Comparison of ENCODE assay signal across 25 mouse cellular contexts in genomic region chr1:89865787-89866186, GRCm38 (mm10).
A peak's percentile ranks its signal among the peaks of the same experiment; 100 is the strongest.
DNase-seq lines count a peak whose midpoint lies in the region; ATAC-seq and TF ChIP-seq lines count a peak whose summit lies in the region.
"Had no signal": no experiment of that assay in that cellular context is flagged by ENCODE, and none has a peak within 500 bp of the region (broad histone marks: within the 10 kb centered on the region; RNA-seq: fewer than 3 reads in every experiment).

No protein-coding gene starts in this region.

- no peak for TF ChIP-seq CTCF in hindbrain, postnatal 0 days (IDR thresholded peaks at IDR 0.05; ENCODE audit: low read depth)

- ATAC-seq in hindbrain, postnatal 0 days = no peak
- ATAC-seq in neural tube, embryonic 13.5 days (ENCODE audit: low read depth) = 0 out of 2 replicates have a peak, but pooled peaks have one; percentile 32
- ATAC-seq in neural tube, embryonic 15.5 days (ENCODE audit: low FRiP score) = no peak
- ATAC-seq: CD4-positive, CD25-positive, alpha-beta regulatory T cell, adult 4 months; forebrain, embryonic 16.5 days; Patski had no signal

- peaks cover under 1% of the 10 kb centered on the region; the same call in 1 of the 2 replicates for H3K4me1 ChIP-seq in hindbrain, postnatal 0 days (ENCODE audit: insufficient read depth, low read length)
- H3K4me1 ChIP-seq in hindbrain, embryonic 10.5 days (replicated peaks) = peaks cover 53% of the 10 kb centered on the region
- H3K4me1 ChIP-seq in neural tube, embryonic 13.5 days (replicated peaks) = peaks cover 68% of the 10 kb centered on the region
- H3K4me1 ChIP-seq in neural tube, embryonic 15.5 days = peaks cover 44% of the 10 kb centered on the region
- H3K4me1 ChIP-seq: embryonic facial prominence, embryonic 15.5 days had no signal

- no peak overlapping the region for H3K27ac ChIP-seq in hindbrain, postnatal 0 days
- no peak overlapping the region for H3K27ac ChIP-seq in hindbrain, embryonic 10.5 days
- 0 out of 2 replicates have a peak overlapping the region, but pooled peaks have one; percentile 56 for H3K27ac ChIP-seq in neural tube, embryonic 13.5 days (replicated peaks)
- no peak overlapping the region for H3K27ac ChIP-seq in neural tube, embryonic 15.5 days (replicated peaks)
- H3K27ac ChIP-seq: embryonic facial prominence, embryonic 12.5 days; embryonic facial prominence, embryonic 15.5 days; heart, adult 2 months; heart, embryonic 10.5 days; heart, embryonic 13.5 days; hindbrain, embryonic 13.5 days had no signal

- WGBS in hindbrain, postnatal 0 days = 31% methylated on average over 6 of the region's 6 CpGs
- 63% methylated on average over 6 of the region's 6 CpGs for WGBS in hindbrain, embryonic 10.5 days
- WGBS in neural tube, embryonic 13.5 days = 30% methylated on average over 6 of the region's 6 CpGs
- 28% methylated on average over 6 of the region's 6 CpGs for WGBS in neural tube, embryonic 15.5 days

- H3K9me3 ChIP-seq in hindbrain, postnatal 0 days (ENCODE audit: low read length) = no peaks in the 10 kb centered on the region
- no peaks in the 10 kb centered on the region for H3K9me3 ChIP-seq in hindbrain, embryonic 10.5 days
- H3K9me3 ChIP-seq in neural tube, embryonic 13.5 days = no peaks in the 10 kb centered on the region
- no peaks in the 10 kb centered on the region for H3K9me3 ChIP-seq in neural tube, embryonic 15.5 days (replicated peaks)
- H3K9me3 ChIP-seq: embryonic facial prominence, embryonic 12.5 days; embryonic facial prominence, embryonic 15.5 days; heart, embryonic 10.5 days; heart, embryonic 13.5 days; hindbrain, embryonic 13.5 days had no signal

- DNase-seq in hindbrain, postnatal 0 days (ENCODE audit: low spot score) = peak; percentile 44
- no peak for DNase-seq in hindbrain, embryonic 10.5 days (ENCODE audit: low spot score)
- DNase-seq in MN1 (ENCODE audit: low spot score) = peak; percentile 31
- DNase-seq in layer of hippocampus, adult 18-20 months (ENCODE audit: low spot score in 2 of 2) = no peak
- DNase-seq: adrenal gland, postnatal 10 days; adrenal gland, postnatal 36 days; cerebellum, adult 11 months; cerebellum, adult 2 months; cerebellum, adult 9-11 months; cerebellum, postnatal 25 days; gastrocnemius, postnatal 10 days; gastrocnemius, postnatal 36 days; heart, adult 2 months; heart, postnatal 14 days; heart, postnatal 4 days had no signal

- H3K4me2 ChIP-seq in hindbrain, postnatal 0 days (ENCODE audit: low read depth, low read length) = no peak overlapping the region
- no peak overlapping the region for H3K4me2 ChIP-seq in neural tube, embryonic 13.5 days
- H3K4me2 ChIP-seq in neural tube, embryonic 15.5 days = no peak overlapping the region
- H3K4me2 ChIP-seq: embryonic facial prominence, embryonic 12.5 days; embryonic facial prominence, embryonic 15.5 days; heart, embryonic 13.5 days; hindbrain, embryonic 13.5 days had no signal

- no peak overlapping the region for H3K4me3 ChIP-seq in hindbrain, postnatal 0 days (ENCODE audit: low read length)
- H3K4me3 ChIP-seq in hindbrain, embryonic 10.5 days = no peak overlapping the region
- no peak overlapping the region for H3K4me3 ChIP-seq in neural tube, embryonic 13.5 days
- no peak overlapping the region for H3K4me3 ChIP-seq in neural tube, embryonic 15.5 days (replicated peaks)
- H3K4me3 ChIP-seq: embryonic facial prominence, embryonic 12.5 days; embryonic facial prominence, embryonic 15.5 days; heart, adult 2 months; heart, embryonic 10.5 days; heart, embryonic 13.5 days; hindbrain, embryonic 13.5 days had no signal

- no peak overlapping the region for H3K9ac ChIP-seq in hindbrain, postnatal 0 days (replicated peaks; ENCODE audit: low read length)
- H3K9ac ChIP-seq in neural tube, embryonic 13.5 days = no peak overlapping the region
- H3K9ac ChIP-seq in neural tube, embryonic 15.5 days (replicated peaks) = no peak overlapping the region
- H3K9ac ChIP-seq: embryonic facial prominence, embryonic 12.5 days; embryonic facial prominence, embryonic 15.5 days; heart, embryonic 13.5 days; hindbrain, embryonic 13.5 days had no signal

- H3K36me3 ChIP-seq in hindbrain, postnatal 0 days (ENCODE audit: insufficient read depth, low read length) = no peaks in the 10 kb centered on the region
- no peaks in the 10 kb centered on the region for H3K36me3 ChIP-seq in hindbrain, embryonic 10.5 days
- no peaks in the 10 kb centered on the region for H3K36me3 ChIP-seq in neural tube, embryonic 13.5 days
- H3K36me3 ChIP-seq in neural tube, embryonic 15.5 days = no peaks in the 10 kb centered on the region
- H3K36me3 ChIP-seq: embryonic facial prominence, embryonic 12.5 days; embryonic facial prominence, embryonic 15.5 days; heart, embryonic 10.5 days; heart, embryonic 13.5 days had no signal

- no peaks in the 10 kb centered on the region for H3K27me3 ChIP-seq in hindbrain, postnatal 0 days (ENCODE audit: insufficient read depth, low read length)
- H3K27me3 ChIP-seq in hindbrain, embryonic 10.5 days (ENCODE audit: insufficient read depth, poor library complexity, severe bottlenecking) = peaks cover 15% of the 10 kb centered on the region; the same call in 1 of the 2 replicates
- H3K27me3 ChIP-seq in neural tube, embryonic 13.5 days = no peaks in the 10 kb centered on the region
- H3K27me3 ChIP-seq in neural tube, embryonic 15.5 days (replicated peaks) = no peaks in the 10 kb centered on the region
- H3K27me3 ChIP-seq: embryonic facial prominence, embryonic 12.5 days; embryonic facial prominence, embryonic 15.5 days; heart, embryonic 13.5 days; Patski had no signal

Comparison
In these comparisons a context has a peak if more than half of its experiments do, and no peak if none do; other contexts are left out.
1. DNase-seq: peak in hindbrain, postnatal 0 days (single experiment) and MN1 (single experiment); none in hindbrain, embryonic 10.5 days (single experiment) and layer of hippocampus, adult 18-20 months (0 of 2).